Mouse (Mus musculus) limb, embryonic 14.5 days (tissue): ENCODE results near the gene Hist1h2an. TPM values are rescaled to one million over a fixed set of nuclear protein-coding genes. Genes with fewer than 3 reads are reported as not detected.
A peak's percentile ranks its signal among the peaks of the same experiment; 100 is the strongest.

Source experiments
- ATAC-seq: fragments of 200-750 bp; cut with Nextera tagmentation; 2 replicates; pipeline ENCODE4 v1.8.0; 2017; ENCODE audit warnings: low read depth, moderate number of reproducible peaks, moderate TSS enrichment; ENCODE audit not compliant: low FRiP score
- DNase-seq: peaks from one replicate; pipeline ENCODE4 v3.0.0-alpha.2; 2015; ENCODE audit warnings: low spot score
- H3K27ac ChIP-seq: fragments of 300-500 bp; sonication (generic); replicated peaks from 2 replicates; pipeline ENCODE4 v1.5.1; 2014; ENCODE audit warnings: low read depth, mild to moderate bottlenecking, low read length, moderate library complexity, mixed read lengths
- H3K27me3 ChIP-seq: fragments of 300-500 bp; sonication (generic); 2 replicates; pipeline ENCODE4 v1.6.1; 2014; ENCODE audit warnings: low read length, mixed read lengths; ENCODE audit not compliant: control insufficient read depth, insufficient read depth
- H3K36me3 ChIP-seq: fragments of 300-500 bp; sonication (generic); 2 replicates; pipeline ENCODE4 v1.6.1; 2014; ENCODE audit warnings: mild to moderate bottlenecking, low read length, moderate library complexity, mixed read lengths; ENCODE audit not compliant: control insufficient read depth, insufficient read depth
- H3K4me1 ChIP-seq: fragments of 300-500 bp; sonication (generic); 2 replicates; pipeline ENCODE4 v1.6.1; 2014; ENCODE audit warnings: antibody characterized with exemption, low read length, mixed read lengths; ENCODE audit not compliant: control insufficient read depth, insufficient read depth
- H3K4me2 ChIP-seq: fragments of 300-500 bp; sonication (generic); replicated peaks from 2 replicates; pipeline ENCODE4 v1.6.1; 2014; ENCODE audit warnings: low read depth, mild to moderate bottlenecking, low read length, moderate library complexity; ENCODE audit not compliant: severe bottlenecking
- H3K4me3 ChIP-seq: fragments of 300-500 bp; sonication (generic); replicated peaks from 2 replicates; pipeline ENCODE4 v1.5.1; 2014; ENCODE audit warnings: low read length
- H3K9ac ChIP-seq: fragments of 300-500 bp; sonication (generic); 2 replicates; pipeline ENCODE4 v1.6.1; 2014; ENCODE audit warnings: mild to moderate bottlenecking, low read depth, low read length, moderate library complexity; ENCODE audit not compliant: severe bottlenecking
- H3K9me3 ChIP-seq: fragments of 300-500 bp; sonication (generic); 2 replicates; pipeline ENCODE4 v1.6.1; 2016; ENCODE audit warnings: low read length; ENCODE audit not compliant: control insufficient read depth
- POLR2A ChIP-seq: fragments of 200-500 bp; IDR thresholded peaks from 2 replicates; pipeline ENCODE4 v1.8.0; 2012; ENCODE audit warnings: inconsistent platforms, mild to moderate bottlenecking, moderate library complexity, borderline replicate concordance; ENCODE audit not compliant: insufficient read depth, insufficient read length; ENCODE audit errors: extremely low read depth
- WGBS: fragments of 180-500 bp; shearing (Covaris S2); extraction: QIAGEN DNeasy Blood & Tissue Kit; methylation state at CpG from one replicate; pipeline ENCODE4 v1.1.7; 2014; 5-methylcytosine and 5-hydroxymethylcytosine counted together
- polyA plus RNA-seq, 2 experiments: library from polyadenylated mRNA; depleted of rRNA in 1 of 2; stranded (reverse) in 1 of 2; unstranded in 1 of 2; fragments of >200 nt; fragmentation: Nextera tagmentation in 1 of 2; extraction: Ambion mirVana in 1 of 2; gene quantifications; 2 replicates each; pipeline versions ENCODE4 v1.2.1 to v1.2.3; 2012 to 2014

Hist1h2an gene
- polyA plus RNA-seq, 2 experiments, result 6.1 to 9.3 TPM

GRCm38 (mm10) chr13:21790601-21791283, 3.7 kb upstream of the Hist1h2an start:
- Histone ChIP-seq H3K27ac (no peak overlapping the region; the same call in 1 of the 2 replicates), H3K9me3 (no peaks in the 10 kb centered on the region), H3K4me2 (peak overlapping the region; percentile 27), H3K27me3 (no peaks in the 10 kb centered on the region), H3K9ac (peak overlapping the region; percentile 31; the same call in 1 of the 2 replicates), H3K4me3 (0 out of 2 replicates have a peak overlapping the region, but pooled peaks have one; percentile 0), H3K4me1 (peaks cover 17% of the 10 kb centered on the region), H3K36me3 (no peaks in the 10 kb centered on the region)
- DNase-seq (no peak), ATAC-seq (no peak)
- 13% methylated on average over 17 of the region's 18 CpGs for WGBS
- TF ChIP-seq POLR2A, result no peak

- no peaks in the 10 kb centered on the region for H3K27me3 ChIP-seq
- H3K9ac ChIP-seq, result no peak overlapping the region
- peaks cover 19% of the 10 kb centered on the region for H3K4me1 ChIP-seq
- no peak overlapping the region for H3K4me2 ChIP-seq
- no peak overlapping the region for H3K27ac ChIP-seq
- TF ChIP-seq POLR2A, result no peak
- no peak for DNase-seq
- WGBS, result 58% methylated on average over 6 of the region's 6 CpGs
- H3K4me3 ChIP-seq, result no peak overlapping the region
- no peak for ATAC-seq
- H3K36me3 ChIP-seq, result no peaks in the 10 kb centered on the region
- H3K9me3 ChIP-seq, result no peaks in the 10 kb centered on the region
These were observed 2.9 kb upstream of the Hist1h2an start for GRCm38 (mm10) chr13:21789925-21790324.

- TF ChIP-seq POLR2A, result no peak
- no peaks in the 10 kb centered on the region for H3K27me3 ChIP-seq
- 20% methylated on average over 11 of the region's 21 CpGs for WGBS
- peak overlapping the region; percentile 79 for H3K27ac ChIP-seq
- ATAC-seq (no peak), DNase-seq (peak; percentile 18)
- H3K4me2 ChIP-seq, result peak overlapping the region; percentile 46
- peak overlapping the region; percentile 37 for H3K4me3 ChIP-seq
- H3K9me3 ChIP-seq, result no peaks in the 10 kb centered on the region
- no peaks in the 10 kb centered on the region for H3K36me3 ChIP-seq
- H3K9ac ChIP-seq, result peak overlapping the region; percentile 50
- peaks cover 27% of the 10 kb centered on the region for H3K4me1 ChIP-seq
These were observed 959 bp upstream of the Hist1h2an start for GRCm38 (mm10) chr13:21787760-21788593.

GRCm38 (mm10) chr13:21786189-21786898, 674 bp downstream of the Hist1h2an start:
- H3K4me2 ChIP-seq, result peak overlapping the region; percentile 50
- TF ChIP-seq POLR2A, result peak; percentile 72; the same call in 1 of the 2 replicates
- ATAC-seq (no peak), DNase-seq (peak; percentile 50)
- H3K4me1 ChIP-seq, result peaks cover 27% of the 10 kb centered on the region
- H3K9me3 ChIP-seq, result no peaks in the 10 kb centered on the region
- no peaks in the 10 kb centered on the region for H3K27me3 ChIP-seq
- 11% methylated on average over 8 of the region's 8 CpGs for WGBS
- peak overlapping the region; percentile 52 for H3K9ac ChIP-seq
- peak overlapping the region; percentile 85 for H3K27ac ChIP-seq
- no peaks in the 10 kb centered on the region for H3K36me3 ChIP-seq
- peak overlapping the region; percentile 37 for H3K4me3 ChIP-seq

GRCm38 (mm10) chr13:21784311-21784710, 2.7 kb downstream of the Hist1h2an start:
- no peaks in the 10 kb centered on the region for H3K27me3 ChIP-seq
- ATAC-seq (no peak), DNase-seq (no peak)
- peak overlapping the region; percentile 72 for H3K4me2 ChIP-seq
- H3K4me3 ChIP-seq, result peak overlapping the region; percentile 36; the same call in 1 of the 2 replicates
- H3K4me1 ChIP-seq, result peaks cover 20% of the 10 kb centered on the region
- no peaks in the 10 kb centered on the region for H3K9me3 ChIP-seq
- no peak for TF ChIP-seq POLR2A
- peak overlapping the region; percentile 93 for H3K27ac ChIP-seq
- WGBS, result 27% methylated on average over 6 of the region's 6 CpGs
- H3K36me3 ChIP-seq, result no peaks in the 10 kb centered on the region
- H3K9ac ChIP-seq, result peak overlapping the region; percentile 52
